Mouse (Mus musculus) limb, embryonic 14.5 days (tissue): ENCODE measurements at regions not wholly inside any gene's neighbourhood (a gene's known extent, or its start where the extent isn't known, plus 50 kb on each side); places are given as distances from the start of the nearest gene placed in this dataset.

Experiments used
- ATAC-seq: fragments of 200-750 bp; cut with Nextera tagmentation; 2 replicates; pipeline ENCODE4 v1.8.0; 2017; ENCODE audit warnings: low read depth, moderate number of reproducible peaks, moderate TSS enrichment; ENCODE audit not compliant: low FRiP score
- DNase-seq: peaks from one replicate; pipeline ENCODE4 v3.0.0-alpha.2; 2015; ENCODE audit warnings: low spot score
- H3K27ac ChIP-seq: fragments of 300-500 bp; sonication (generic); replicated peaks from 2 replicates; pipeline ENCODE4 v1.5.1; 2014; ENCODE audit warnings: low read depth, mild to moderate bottlenecking, low read length, moderate library complexity, mixed read lengths
- H3K27me3 ChIP-seq: fragments of 300-500 bp; sonication (generic); 2 replicates; pipeline ENCODE4 v1.6.1; 2014; ENCODE audit warnings: low read length, mixed read lengths; ENCODE audit not compliant: control insufficient read depth, insufficient read depth
- H3K36me3 ChIP-seq: fragments of 300-500 bp; sonication (generic); 2 replicates; pipeline ENCODE4 v1.6.1; 2014; ENCODE audit warnings: mild to moderate bottlenecking, low read length, moderate library complexity, mixed read lengths; ENCODE audit not compliant: control insufficient read depth, insufficient read depth
- H3K4me1 ChIP-seq: fragments of 300-500 bp; sonication (generic); 2 replicates; pipeline ENCODE4 v1.6.1; 2014; ENCODE audit warnings: antibody characterized with exemption, low read length, mixed read lengths; ENCODE audit not compliant: control insufficient read depth, insufficient read depth
- H3K4me2 ChIP-seq: fragments of 300-500 bp; sonication (generic); replicated peaks from 2 replicates; pipeline ENCODE4 v1.6.1; 2014; ENCODE audit warnings: low read depth, mild to moderate bottlenecking, low read length, moderate library complexity; ENCODE audit not compliant: severe bottlenecking
- H3K4me3 ChIP-seq: fragments of 300-500 bp; sonication (generic); replicated peaks from 2 replicates; pipeline ENCODE4 v1.5.1; 2014; ENCODE audit warnings: low read length
- H3K9ac ChIP-seq: fragments of 300-500 bp; sonication (generic); 2 replicates; pipeline ENCODE4 v1.6.1; 2014; ENCODE audit warnings: mild to moderate bottlenecking, low read depth, low read length, moderate library complexity; ENCODE audit not compliant: severe bottlenecking
- H3K9me3 ChIP-seq: fragments of 300-500 bp; sonication (generic); 2 replicates; pipeline ENCODE4 v1.6.1; 2016; ENCODE audit warnings: low read length; ENCODE audit not compliant: control insufficient read depth
- POLR2A ChIP-seq: fragments of 200-500 bp; IDR thresholded peaks from 2 replicates; pipeline ENCODE4 v1.8.0; 2012; ENCODE audit warnings: inconsistent platforms, mild to moderate bottlenecking, moderate library complexity, borderline replicate concordance; ENCODE audit not compliant: insufficient read depth, insufficient read length; ENCODE audit errors: extremely low read depth
- WGBS: fragments of 180-500 bp; shearing (Covaris S2); extraction: QIAGEN DNeasy Blood & Tissue Kit; methylation state at CpG from one replicate; pipeline ENCODE4 v1.1.7; 2014; 5-methylcytosine and 5-hydroxymethylcytosine counted together

DNA sequence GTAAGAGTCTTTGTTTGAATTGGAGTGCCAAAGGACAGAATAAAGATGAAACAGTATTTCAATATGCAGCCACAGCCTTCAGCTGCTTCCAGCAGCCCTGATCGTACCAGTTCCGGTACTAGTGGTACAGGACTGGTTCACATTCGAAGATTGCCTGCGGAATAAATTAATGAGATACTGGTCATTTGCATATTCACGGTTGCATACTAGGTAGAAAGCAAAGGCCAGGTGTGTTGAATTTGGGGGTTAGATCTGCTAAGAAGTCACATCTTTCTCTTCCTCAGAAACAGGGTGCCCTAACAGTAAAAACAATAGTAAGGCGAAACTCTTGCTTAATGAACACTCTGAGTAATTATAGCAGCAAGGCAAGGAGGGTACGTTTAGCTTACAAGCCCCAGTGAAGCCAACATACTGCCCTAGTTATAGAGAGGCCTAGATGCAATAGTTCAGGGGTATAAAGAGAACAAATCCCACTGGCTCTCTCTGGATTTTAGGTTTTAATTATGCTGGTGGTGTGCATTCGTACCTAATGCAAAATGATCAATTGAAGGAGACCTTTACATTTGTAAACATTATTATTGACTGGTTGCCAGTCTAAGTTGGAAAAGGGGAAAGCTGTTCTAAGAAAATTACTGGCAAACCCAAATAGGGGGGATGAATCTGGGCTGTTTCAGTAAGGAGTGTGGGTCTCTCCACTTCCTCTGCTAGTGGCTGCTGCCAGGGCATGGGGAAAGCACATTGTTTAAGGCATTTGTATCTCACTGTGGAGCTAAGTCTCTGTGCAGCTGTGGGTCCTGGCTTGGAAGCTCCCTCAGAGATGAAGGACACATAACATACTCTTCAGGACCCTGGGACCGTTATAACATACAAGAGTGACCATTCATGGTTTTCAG lies 435.3 kb upstream of the Pou3f3 start:
- TF ChIP-seq POLR2A = no peak

DNA sequence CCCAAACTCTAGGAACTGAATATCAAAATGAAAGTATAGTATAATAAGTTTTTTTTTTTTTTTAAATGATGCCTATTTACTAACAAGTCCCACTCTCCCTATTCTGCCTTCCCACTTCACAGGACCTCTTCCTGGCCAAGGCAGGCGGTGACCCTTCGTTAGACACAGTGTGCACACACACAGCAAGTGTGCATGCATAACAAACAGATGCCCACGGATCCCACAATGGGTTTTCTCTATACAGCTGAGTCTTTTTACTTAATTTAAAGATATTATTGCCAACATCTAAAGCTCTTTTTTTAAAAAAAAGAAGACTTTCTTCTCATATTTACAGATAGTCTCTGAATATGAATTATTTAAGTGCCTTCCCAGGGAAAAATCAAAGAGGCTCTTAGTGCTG lies 434.5 kb upstream of the Pou3f3 start:
- no peak overlapping the region for H3K4me3 ChIP-seq
- ATAC-seq (no peak), DNase-seq (no peak)
- H3K27me3 ChIP-seq = no peaks in the 10 kb centered on the region
- H3K4me2 ChIP-seq = no peak overlapping the region
- no peak for TF ChIP-seq POLR2A
- WGBS = 69% methylated on average over 3 of the region's 3 CpGs
- no peaks in the 10 kb centered on the region for H3K9me3 ChIP-seq
- H3K9ac ChIP-seq = no peak overlapping the region
- no peaks in the 10 kb centered on the region for H3K36me3 ChIP-seq
- peaks cover 5% of the 10 kb centered on the region for H3K4me1 ChIP-seq
- H3K27ac ChIP-seq = no peak overlapping the region

More for the DNA sequence above, 435.3 kb upstream of the Pou3f3 start:
- Histone ChIP-seq H3K9ac (no peak overlapping the region), H3K9me3 (no peaks in the 10 kb centered on the region), H3K27ac (no peak overlapping the region), H3K4me3 (no peak overlapping the region), H3K36me3 (no peaks in the 10 kb centered on the region), H3K4me2 (no peak overlapping the region), H3K27me3 (no peaks in the 10 kb centered on the region), H3K4me1 (peaks cover 5% of the 10 kb centered on the region)
- 57% methylated on average over 9 of the region's 9 CpGs for WGBS
- DNase-seq (no peak), ATAC-seq (no peak)

DNA sequence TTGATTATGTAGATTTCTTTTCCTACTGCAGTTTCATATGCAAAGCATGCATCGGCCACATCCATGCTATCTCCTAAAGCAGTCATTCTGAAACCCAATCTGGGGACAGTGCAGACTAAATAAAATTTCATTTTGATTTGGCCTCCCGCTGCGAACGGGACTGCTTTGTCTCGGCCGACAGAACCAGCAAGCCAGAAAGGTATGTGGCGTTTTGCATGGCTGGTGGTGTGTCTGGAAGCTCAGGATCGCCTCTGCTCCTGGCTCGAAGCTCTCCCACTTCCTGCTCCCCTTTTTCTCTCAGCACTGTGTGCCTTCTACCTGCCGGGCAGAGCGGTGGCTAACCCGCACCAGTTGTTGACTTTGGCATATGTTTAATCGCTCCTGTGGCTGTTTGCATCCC lies 433.8 kb upstream of the Pou3f3 start:
- no peaks in the 10 kb centered on the region for H3K27me3 ChIP-seq
- WGBS = 9% methylated on average over 13 of the region's 13 CpGs
- peak overlapping the region; percentile 52 for H3K4me2 ChIP-seq
- peaks cover 5% of the 10 kb centered on the region for H3K4me1 ChIP-seq
- H3K9me3 ChIP-seq = no peaks in the 10 kb centered on the region
- no peak for TF ChIP-seq POLR2A
- DNase-seq (no peak), ATAC-seq (no peak)
- peak overlapping the region; percentile 22 for H3K4me3 ChIP-seq
- H3K27ac ChIP-seq = no peak overlapping the region
- H3K36me3 ChIP-seq = no peaks in the 10 kb centered on the region
- H3K9ac ChIP-seq = peak overlapping the region; percentile 49

DNA sequence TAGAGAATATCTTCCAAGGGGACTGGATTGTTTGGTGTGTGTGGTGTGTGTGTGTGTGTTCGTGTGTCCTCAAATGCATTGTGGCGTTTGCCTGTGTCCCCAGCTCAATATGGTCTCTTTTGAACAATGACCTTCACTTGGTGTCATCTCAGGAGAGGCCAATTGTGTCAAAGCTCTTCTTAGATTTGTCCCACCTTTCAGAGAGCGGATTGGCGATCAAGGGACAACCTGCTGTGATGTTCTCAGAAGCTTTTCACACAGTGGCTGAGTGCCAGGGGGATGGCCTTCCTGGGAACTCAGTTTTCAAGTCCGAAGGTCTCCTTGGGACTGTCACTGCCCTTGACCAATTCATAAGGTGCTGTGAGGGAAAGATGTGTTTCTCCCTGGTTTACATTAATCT lies 433.0 kb upstream of the Pou3f3 start:
- Histone ChIP-seq H3K36me3 (no peaks in the 10 kb centered on the region), H3K4me2 (no peak overlapping the region), H3K9ac (no peak overlapping the region), H3K9me3 (no peaks in the 10 kb centered on the region), H3K27me3 (no peaks in the 10 kb centered on the region), H3K4me3 (no peak overlapping the region), H3K27ac (no peak overlapping the region), H3K4me1 (peaks cover 5% of the 10 kb centered on the region)
- WGBS = 77% methylated on average over 5 of the region's 5 CpGs
- no peak for ATAC-seq
- no peak for TF ChIP-seq POLR2A
- no peak for DNase-seq

DNA sequence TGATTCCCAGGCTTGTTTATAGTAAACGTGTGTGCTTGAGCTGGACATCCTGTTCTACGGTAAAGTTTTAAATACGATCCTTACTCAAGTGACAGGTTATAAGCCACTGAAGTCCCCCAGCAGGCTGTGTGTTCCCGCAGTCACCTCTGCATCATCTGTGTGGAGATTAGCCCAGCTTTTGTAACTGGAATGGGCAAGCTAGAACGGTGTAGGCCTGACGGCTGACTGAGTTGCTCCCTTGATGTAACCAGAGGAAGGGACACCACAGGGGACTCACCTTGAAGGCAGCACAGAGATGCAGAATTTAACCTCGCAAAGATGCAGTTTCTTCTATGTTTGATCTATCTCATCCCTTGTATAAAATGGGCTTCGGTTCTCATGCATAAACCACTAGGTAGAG lies 418.4 kb upstream of the Pou3f3 start:
- 50% methylated on average over 8 of the region's 8 CpGs for WGBS
- no peaks in the 10 kb centered on the region for H3K36me3 ChIP-seq

More for the DNA sequence above, 418.4 kb upstream of the Pou3f3 start:
- no peak overlapping the region for H3K9ac ChIP-seq
- TF ChIP-seq POLR2A = no peak
- ATAC-seq (no peak), DNase-seq (no peak)
- H3K4me3 ChIP-seq = no peak overlapping the region
- no peak overlapping the region for H3K4me2 ChIP-seq
- no peaks in the 10 kb centered on the region for H3K9me3 ChIP-seq
- no peaks in the 10 kb centered on the region for H3K27me3 ChIP-seq
- H3K4me1 ChIP-seq = no peaks in the 10 kb centered on the region
- H3K27ac ChIP-seq = no peak overlapping the region
